Mouse (Mus musculus): ENCODE measurements at regions not wholly inside any gene's neighbourhood (a gene's known extent, or its start where the extent isn't known, plus 50 kb on each side); places are given as distances from the start of the nearest gene placed in this dataset.

GRCm38 (mm10) chr3:78884715-78885114, 401.6 kb downstream of the Rapgef2 start:
- TF ChIP-seq POLR2A (IDR thresholded peaks at IDR 0.05; ENCODE audit: control insufficient read depth, extremely low read depth, insufficient read depth, low read length, poor library complexity) (no peak), CTCF (IDR thresholded peaks at IDR 0.05; ENCODE audit: borderline replicate concordance, control insufficient read depth, extremely low read depth, insufficient read depth, low read length, poor library complexity) (no peak)
